Mouse (Mus musculus) ES-Bruce4 (cell line): Measurements from ENCODE around the gene Slc16a1.

Experiments used
- CTCF ChIP-seq: IDR thresholded peaks from one replicate; pipeline ENCODE4 v1.8.1; 2011; ENCODE audit warnings: low read depth, low read length
- EP300 ChIP-seq: IDR thresholded peaks from 2 replicates; pipeline ENCODE4 v1.6.1; 2011; ENCODE audit warnings: low read depth, low read length; ENCODE audit not compliant: insufficient read depth
- POLR2A ChIP-seq: IDR thresholded peaks from one replicate; pipeline ENCODE4 v1.8.1; 2011; ENCODE audit warnings: low read length; ENCODE audit not compliant: insufficient read depth

- TF ChIP-seq CTCF, result no peak
- no peak for TF ChIP-seq POLR2A
- no peak for TF ChIP-seq EP300
Observed at GRCm38 (mm10) chr3:104601680-104602079, 36.8 kb upstream of the Slc16a1 start.
